Mouse (Mus musculus) liver, postnatal 0 days (tissue): Measurements from ENCODE around the gene Ucp3.

ENCODE experiments used
- CTCF ChIP-seq: sonication (generic); IDR thresholded peaks from 2 replicates; pipeline ENCODE4 v1.5.1; 2016; ENCODE audit warnings: antibody characterized with exemption, low read depth
- EP300 ChIP-seq: IDR thresholded peaks from 2 replicates; pipeline ENCODE4 v1.6.1; 2016; ENCODE audit warnings: antibody characterized with exemption, low read depth, mild to moderate bottlenecking

DNA sequence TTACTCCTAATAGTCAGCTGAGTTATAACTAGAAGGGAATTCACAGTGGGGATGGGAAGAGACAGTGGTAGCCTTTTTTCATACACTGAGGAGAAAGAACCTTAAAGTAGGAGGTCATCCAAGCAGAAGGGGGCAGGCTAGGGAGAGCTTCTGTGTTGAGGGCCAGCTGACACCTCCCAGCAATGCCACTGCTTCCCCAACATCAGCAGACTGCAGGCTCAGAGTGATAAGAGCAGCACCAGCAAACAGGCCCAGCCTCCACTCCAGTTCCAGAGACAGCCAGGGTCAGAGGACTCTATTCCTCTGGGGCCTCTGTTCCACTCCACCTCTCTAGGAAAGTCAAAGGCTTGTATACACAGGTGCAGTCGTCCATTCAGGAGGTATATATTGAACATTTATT lies 14.6 kb upstream of the Ucp3 start:
- peak; percentile 54 for TF ChIP-seq CTCF
- TF ChIP-seq EP300 = peak; percentile 49
